Mouse (Mus musculus) stomach, embryonic 14.5 days (tissue): ENCODE results near the gene Ager. TPM values are rescaled to one million over a fixed set of nuclear protein-coding genes. Genes with fewer than 3 reads are reported as not detected.

Experiments used
- ATAC-seq: fragments of 200-750 bp; cut with Nextera tagmentation; 2 replicates; pipeline ENCODE4 v1.8.0; 2017; ENCODE audit warnings: low read depth, moderate TSS enrichment; ENCODE audit not compliant: insufficient number of reproducible peaks, insufficient read depth, low FRiP score
- H3K27ac ChIP-seq: fragments of 300-500 bp; sonication (generic); 2 replicates; pipeline ENCODE4 v1.5.1; 2014; ENCODE audit warnings: mild to moderate bottlenecking, low read length, moderate library complexity, mixed read lengths
- H3K27me3 ChIP-seq: fragments of 300-500 bp; sonication (generic); 2 replicates; pipeline ENCODE4 v1.6.1; 2014; ENCODE audit warnings: low read length, control low read depth, mixed read lengths; ENCODE audit not compliant: control insufficient read depth, insufficient read depth
- H3K36me3 ChIP-seq: fragments of 300-500 bp; sonication (generic); 2 replicates; pipeline ENCODE4 v1.6.1; 2014; ENCODE audit warnings: mild to moderate bottlenecking, control low read depth, low read length, moderate library complexity, mixed read lengths; ENCODE audit not compliant: control insufficient read depth, insufficient read depth
- H3K4me1 ChIP-seq: fragments of 300-500 bp; sonication (generic); 2 replicates; pipeline ENCODE4 v1.6.1; 2014; ENCODE audit warnings: low read length, control low read depth, mixed read lengths; ENCODE audit not compliant: control insufficient read depth, insufficient read depth
- H3K4me2 ChIP-seq: fragments of 300-500 bp; sonication (generic); replicated peaks from 2 replicates; pipeline ENCODE4 v1.6.1; 2014; ENCODE audit warnings: low read depth, low read length, control low read depth
- H3K4me3 ChIP-seq: fragments of 300-500 bp; sonication (generic); 2 replicates; pipeline ENCODE4 v1.5.1; 2014; ENCODE audit warnings: low read depth, low read length, control low read depth
- H3K9ac ChIP-seq: fragments of 300-500 bp; sonication (generic); replicated peaks from 2 replicates; pipeline ENCODE4 v1.6.1; 2014; ENCODE audit warnings: low read depth, mild to moderate bottlenecking, control low read depth, low read length, moderate library complexity, mixed read lengths
- H3K9me3 ChIP-seq: fragments of 300-500 bp; sonication (generic); 2 replicates; pipeline ENCODE4 v1.6.1; 2016; ENCODE audit warnings: low read depth, low read length, control low read depth; ENCODE audit not compliant: control insufficient read depth
- WGBS: fragments of 180-500 bp; shearing (Covaris S2); extraction: QIAGEN DNeasy Blood & Tissue Kit; methylation state at CpG from one replicate; pipeline ENCODE4 v1.1.7; 2014; 5-methylcytosine and 5-hydroxymethylcytosine counted together
- polyA plus RNA-seq: library from polyadenylated mRNA; unstranded; fragments of >200 nt; fragmentation: Nextera tagmentation; extraction: Ambion mirVana; gene quantifications from 2 replicates; pipeline ENCODE4 v1.2.1, GENCODE M21; 2014

Ager gene
- polyA plus RNA-seq = 3.7 and 3.8 TPM in 2 replicates

DNA sequence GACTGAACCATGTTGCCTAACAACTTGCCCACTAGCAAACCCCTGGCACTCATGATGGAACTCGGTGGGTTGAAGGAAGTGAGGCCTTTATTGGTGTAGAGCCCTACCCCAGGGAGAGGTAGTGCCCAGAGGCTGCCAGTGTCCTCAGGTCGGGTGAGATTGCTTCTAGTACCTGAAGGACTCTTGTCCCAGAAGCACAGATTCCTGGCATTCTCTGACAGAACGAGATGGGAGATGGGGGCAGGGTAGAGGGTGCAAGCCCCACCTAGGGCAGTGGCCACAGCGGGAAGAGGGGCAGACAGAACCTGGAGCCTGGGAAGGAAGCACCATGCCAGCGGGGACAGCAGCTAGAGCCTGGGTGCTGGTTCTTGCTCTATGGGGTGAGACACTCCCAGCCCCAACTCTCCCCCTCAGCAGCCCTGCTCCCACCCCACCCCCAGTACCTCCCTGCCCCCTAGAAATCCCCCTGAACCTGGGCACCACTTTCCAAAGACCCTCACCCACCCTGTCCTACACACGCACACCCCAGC lies at the start of gene Ager:
Ager (plus strand) TSS at position 297 of the 530 bp plus-strand sequence.
- Histone ChIP-seq H3K4me1 (peaks cover 36% of the 10 kb centered on the region; the same call in 1 of the 2 replicates), H3K4me3 (no peak within 1 kb of the TSS), H3K36me3 (peaks cover 26% of the 10 kb centered on the region), H3K4me2 (no peak within 1 kb of the TSS), H3K27ac (peak within 1 kb of the TSS; percentile 58; the same call in 1 of the 2 replicates), H3K27me3 (no peaks in the 10 kb centered on the region), H3K9ac (0 out of 2 replicates have a peak within 1 kb of the TSS, but pooled peaks have one; percentile 14), H3K9me3 (no peaks in the 10 kb centered on the region)
- WGBS = 17% methylated on average over 6 of the region's 6 CpGs
- ATAC-seq = no peak

- no peak overlapping the region for H3K4me2 ChIP-seq
- no peak for ATAC-seq
- H3K27ac ChIP-seq = no peak overlapping the region
- no peaks in the 10 kb centered on the region for H3K9me3 ChIP-seq
- no peak overlapping the region for H3K9ac ChIP-seq
- H3K27me3 ChIP-seq = no peaks in the 10 kb centered on the region
- WGBS = 88% methylated on average over 3 of the region's 3 CpGs
- no peaks in the 10 kb centered on the region for H3K4me1 ChIP-seq
- no peak overlapping the region for H3K4me3 ChIP-seq
- no peaks in the 10 kb centered on the region for H3K36me3 ChIP-seq
Measured at GRCm38 (mm10) chr17:34549156-34549555, 48.5 kb upstream of the Ager start.

GRCm38 (mm10) chr17:34549843-34550242 lies 47.8 kb upstream of the Ager start:
- no peak overlapping the region for H3K4me2 ChIP-seq
- no peaks in the 10 kb centered on the region for H3K4me1 ChIP-seq
- no peak overlapping the region for H3K27ac ChIP-seq
- H3K4me3 ChIP-seq = no peak overlapping the region
- no peaks in the 10 kb centered on the region for H3K9me3 ChIP-seq
- no peak for ATAC-seq
- WGBS = 70% methylated on average over 2 of the region's 2 CpGs
- no peaks in the 10 kb centered on the region for H3K27me3 ChIP-seq
- H3K36me3 ChIP-seq = no peaks in the 10 kb centered on the region
- H3K9ac ChIP-seq = no peak overlapping the region

- no peak for ATAC-seq
- Histone ChIP-seq H3K27me3 (no peaks in the 10 kb centered on the region), H3K4me2 (no peak overlapping the region), H3K4me1 (no peaks in the 10 kb centered on the region), H3K4me3 (no peak overlapping the region), H3K9me3 (no peaks in the 10 kb centered on the region), H3K27ac (no peak overlapping the region), H3K36me3 (no peaks in the 10 kb centered on the region), H3K9ac (no peak overlapping the region)
- WGBS = 22% methylated on average over 5 of the region's 5 CpGs
Measured at GRCm38 (mm10) chr17:34555483-34555882, 42.2 kb upstream of the Ager start.

DNA sequence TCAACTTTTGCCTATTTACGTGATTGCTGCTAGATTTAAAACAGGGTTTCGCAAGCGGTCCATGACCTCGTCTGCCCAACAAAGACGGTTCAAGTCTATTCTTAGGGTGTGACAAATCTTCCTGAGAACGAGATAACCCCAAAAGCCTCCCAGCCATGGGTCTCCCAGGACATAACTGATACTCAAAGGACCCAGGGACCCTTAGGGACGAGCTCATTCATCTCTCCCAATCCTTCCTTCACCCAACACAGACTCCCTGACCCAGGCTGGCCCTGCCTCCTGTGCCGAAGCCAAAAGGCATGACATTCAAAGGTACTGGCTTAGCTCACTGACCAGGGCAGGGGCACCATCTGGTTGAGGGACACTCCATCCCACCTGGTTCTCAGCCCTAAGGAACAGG lies 41.3 kb upstream of the Ager start:
- Histone ChIP-seq H3K27ac (no peak overlapping the region), H3K4me2 (no peak overlapping the region), H3K9me3 (no peaks in the 10 kb centered on the region), H3K9ac (no peak overlapping the region), H3K4me1 (no peaks in the 10 kb centered on the region), H3K27me3 (no peaks in the 10 kb centered on the region), H3K36me3 (no peaks in the 10 kb centered on the region), H3K4me3 (no peak overlapping the region)
- no peak for ATAC-seq
- WGBS = 81% methylated on average over 8 of the region's 8 CpGs

DNA sequence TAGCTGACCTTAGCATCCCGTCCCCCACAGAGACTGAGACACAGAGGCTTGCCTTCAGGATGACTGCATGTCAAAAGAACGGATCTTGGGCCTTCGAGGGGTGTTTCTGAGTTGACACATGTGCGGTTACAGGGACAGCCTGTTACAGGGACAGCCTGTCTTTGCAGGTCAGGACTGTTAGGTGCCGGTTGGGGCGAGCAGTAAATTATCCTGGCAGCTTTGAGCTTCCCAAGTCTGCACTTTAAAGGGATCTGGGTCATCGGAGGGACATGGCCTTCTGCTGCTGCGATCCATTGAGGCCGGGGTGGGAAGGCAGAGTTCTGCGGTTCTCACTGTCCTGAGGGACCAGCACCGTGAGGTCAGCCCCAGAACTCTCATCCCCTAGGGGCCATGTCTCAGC lies 40.3 kb upstream of the Ager start:
- H3K9ac ChIP-seq = no peak overlapping the region
- H3K4me2 ChIP-seq = no peak overlapping the region
- no peaks in the 10 kb centered on the region for H3K9me3 ChIP-seq
- no peaks in the 10 kb centered on the region for H3K27me3 ChIP-seq
- no peaks in the 10 kb centered on the region for H3K4me1 ChIP-seq
- no peak for ATAC-seq
- H3K36me3 ChIP-seq = no peaks in the 10 kb centered on the region
- H3K4me3 ChIP-seq = no peak overlapping the region
- 63% methylated on average over 11 of the region's 11 CpGs for WGBS
- H3K27ac ChIP-seq = no peak overlapping the region

DNA sequence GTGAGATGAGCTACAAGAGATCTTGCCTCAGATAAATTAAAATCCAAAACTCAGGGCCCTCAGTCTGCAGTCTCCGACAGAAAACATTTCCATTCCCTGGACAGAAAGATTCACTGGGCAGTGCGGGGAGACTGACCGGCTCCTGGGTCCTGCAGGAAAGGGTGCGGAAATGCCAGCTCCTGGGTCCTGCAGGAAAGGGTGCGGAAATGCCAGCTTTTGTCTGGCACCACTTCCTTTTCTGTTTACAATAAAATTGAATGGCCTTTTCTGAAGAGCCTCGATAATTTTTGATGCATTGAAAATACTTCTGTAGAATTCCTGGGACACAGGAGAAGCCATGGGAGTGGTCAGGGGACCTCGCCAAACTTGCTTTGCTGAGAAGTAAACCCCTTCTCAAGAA lies 38.5 kb upstream of the Ager start:
- H3K9me3 ChIP-seq = no peaks in the 10 kb centered on the region
- no peak overlapping the region for H3K27ac ChIP-seq
- H3K4me2 ChIP-seq = no peak overlapping the region
- H3K4me3 ChIP-seq = no peak overlapping the region
- no peak overlapping the region for H3K9ac ChIP-seq
- H3K36me3 ChIP-seq = no peaks in the 10 kb centered on the region
- H3K27me3 ChIP-seq = no peaks in the 10 kb centered on the region
- no peak for ATAC-seq
- WGBS = 80% methylated on average over 7 of the region's 7 CpGs
- peaks cover 1% of the 10 kb centered on the region; the same call in 1 of the 2 replicates for H3K4me1 ChIP-seq

GRCm38 (mm10) chr17:34559895-34560294 lies 37.8 kb upstream of the Ager start:
- no peak for ATAC-seq
- H3K4me3 ChIP-seq = no peak overlapping the region
- WGBS = 19% methylated on average over 15 of the region's 15 CpGs

DNA sequence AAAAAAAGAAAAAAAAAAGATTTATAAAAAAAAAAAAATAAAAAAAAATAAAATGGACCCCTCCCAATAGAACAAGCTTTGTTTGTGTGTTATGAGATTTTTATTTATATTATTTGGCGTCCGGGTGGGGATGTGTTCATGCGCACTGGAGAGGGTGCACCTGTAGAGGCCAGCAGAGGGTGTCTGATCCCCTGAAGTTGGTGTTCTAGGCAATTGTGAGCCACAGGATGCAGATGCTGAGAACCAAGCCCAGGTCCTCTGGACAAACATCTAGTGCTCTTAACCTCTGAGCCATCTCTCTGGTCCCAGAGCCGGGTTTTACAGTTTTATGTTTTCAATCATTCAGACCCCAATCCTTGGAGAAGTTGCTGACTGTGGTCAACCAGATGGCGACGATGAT lies 37.2 kb upstream of the Ager start:
- Histone ChIP-seq H3K36me3 (no peaks in the 10 kb centered on the region), H3K27me3 (no peaks in the 10 kb centered on the region), H3K27ac (no peak overlapping the region), H3K9me3 (no peaks in the 10 kb centered on the region), H3K4me3 (no peak overlapping the region), H3K9ac (no peak overlapping the region), H3K4me1 (peaks cover 5% of the 10 kb centered on the region; the same call in 1 of the 2 replicates), H3K4me2 (no peak overlapping the region)
- WGBS = 90% methylated on average over 6 of the region's 6 CpGs
- no peak for ATAC-seq

More at GRCm38 (mm10) chr17:34559895-34560294, 37.8 kb upstream of the Ager start:
- H3K9ac ChIP-seq = no peak overlapping the region
- no peaks in the 10 kb centered on the region for H3K36me3 ChIP-seq
- H3K4me1 ChIP-seq = peaks cover 5% of the 10 kb centered on the region; the same call in 1 of the 2 replicates
- no peak overlapping the region for H3K4me2 ChIP-seq
- H3K27me3 ChIP-seq = no peaks in the 10 kb centered on the region
- H3K9me3 ChIP-seq = no peaks in the 10 kb centered on the region
- no peak overlapping the region for H3K27ac ChIP-seq
